Mouse (Mus musculus): Measurements from ENCODE around the gene Stx1b. TPM values are rescaled to one million over a fixed set of nuclear protein-coding genes. Genes with fewer than 3 reads are reported as not detected.

Stx1b gene
- polyA plus RNA-seq (2012; fragmentation: generic; extraction: Trizol): under 1 TPM in 1 of 2 experiments, not detected in 1; 0.35 TPM

GRCm38 (mm10) chr7:127824176-127824871, at the start of gene Stx1b, which contains the start of gene Stx4a:
Gene Stx1b (minus strand): TSS chr7:127824549.
Gene Stx4a (plus strand): TSS chr7:127824294.

GRCm38 (mm10) chr7:127800435-127801009, 23.8 kb downstream of the Stx1b start, which contains the start of gene Hsd3b7:
Gene Hsd3b7 (plus strand): TSS chr7:127800604.

GRCm38 (mm10) chr7:127785308-127785707, 39.0 kb downstream of the Stx1b start, which contains the start of gene Gm49388:
Gene Gm49388 (plus strand): TSS chr7:127785608.

GRCm38 (mm10) chr7:127776426-127776825, 47.9 kb downstream of the Stx1b start, which contains the start of gene Setd1a:
Gene Setd1a (plus strand): TSS chr7:127776670.

GRCm38 (mm10) chr7:127769651-127770038, 54.7 kb downstream of the Stx1b start, which contains the start of gene Orai3:
Gene Orai3 (plus strand): TSS chr7:127769815.

Other genes starting within 250 kb of the Stx1b start
- 10 to 100 TPM in 1 of 2 experiments, 1 to 10 TPM in 1; 7.1 to 20.8 TPM for gene Ccdc189, start 236.0 kb downstream of the Stx1b start, polyA plus RNA-seq (2012; fragmentation: generic; extraction: Trizol)
- 10 to 100 TPM; 15.9 to 30.7 TPM for gene Rnf40, start 235.8 kb downstream of the Stx1b start, polyA plus RNA-seq (2012; fragmentation: generic; extraction: Trizol)
- gene Zfp629, start 208.8 kb downstream of the Stx1b start, polyA plus RNA-seq (2012; fragmentation: generic; extraction: Trizol): 1 to 10 TPM; 1.2 to 8.7 TPM
- gene Bcl7c, start 115.6 kb downstream of the Stx1b start, polyA plus RNA-seq (2012; fragmentation: generic; extraction: Trizol): 100 to 1,000 TPM; 142 to 241 TPM
- gene Ctf1, start 111.8 kb downstream of the Stx1b start, polyA plus RNA-seq (2012; fragmentation: generic; extraction: Trizol): 10 to 100 TPM in 1 of 2 experiments, 1 to 10 TPM in 1; 4.2 to 26.0 TPM
- gene Ctf2, start 92.4 kb downstream of the Stx1b start, polyA plus RNA-seq (2012; fragmentation: generic; extraction: Trizol): under 1 TPM; 0.08 to 0.22 TPM
- gene Fbxl19, start 80.0 kb downstream of the Stx1b start, polyA plus RNA-seq (2012; fragmentation: generic; extraction: Trizol): 10 to 100 TPM; 15.7 to 19.4 TPM
- gene Orai3, start 54.7 kb downstream of the Stx1b start, polyA plus RNA-seq (2012; fragmentation: generic; extraction: Trizol): 10 to 100 TPM; 15.6 to 39.0 TPM
- gene Setd1a, start 47.9 kb downstream of the Stx1b start, polyA plus RNA-seq (2012; fragmentation: generic; extraction: Trizol): 10 to 100 TPM in 1 of 2 experiments, 1 to 10 TPM in 1; 5.5 to 15.8 TPM
- under 1 TPM in 1 of 2 experiments, not detected in 1; 0.13 TPM for gene Gm49388, start 38.9 kb downstream of the Stx1b start, polyA plus RNA-seq (2012; fragmentation: generic; extraction: Trizol)
- gene Hsd3b7, start 23.9 kb downstream of the Stx1b start, polyA plus RNA-seq (2012; fragmentation: generic; extraction: Trizol): 10 to 100 TPM in 1 of 2 experiments, 1 to 10 TPM in 1; 9.4 to 28.8 TPM
- 10 to 100 TPM; 23.3 to 77.8 TPM for gene Stx4a, start 255 bp downstream of the Stx1b start, polyA plus RNA-seq (2012; fragmentation: generic; extraction: Trizol)
- gene Zfp646, start 51.7 kb upstream of the Stx1b start, polyA plus RNA-seq (2012; fragmentation: generic; extraction: Trizol): 10 to 100 TPM in 1 of 2 experiments, 1 to 10 TPM in 1; 2.0 to 13.2 TPM
- 10 to 100 TPM; 10.9 to 12.1 TPM for gene Zfp668, start 52.3 kb upstream of the Stx1b start, polyA plus RNA-seq (2012; fragmentation: generic; extraction: Trizol)
- 1 to 10 TPM in 1 of 2 experiments, under 1 TPM in 1; 0.22 to 2.9 TPM for gene Prss53, start 66.4 kb upstream of the Stx1b start, polyA plus RNA-seq (2012; fragmentation: generic; extraction: Trizol)
- not detected for gene Gm21974, start 70.9 kb upstream of the Stx1b start, polyA plus RNA-seq (2012; fragmentation: generic; extraction: Trizol)
- 100 to 1,000 TPM in 1 of 2 experiments, 10 to 100 TPM in 1; 75.2 to 309 TPM for gene Vkorc1, start 71.1 kb upstream of the Stx1b start, polyA plus RNA-seq (2012; fragmentation: generic; extraction: Trizol)
- gene Bckdk, start 79.5 kb upstream of the Stx1b start, polyA plus RNA-seq (2012; fragmentation: generic; extraction: Trizol): 10 to 100 TPM; 53.8 to 95.6 TPM
- 10 to 100 TPM in 1 of 2 experiments, 1 to 10 TPM in 1; 8.2 to 22.4 TPM for gene Kat8, start 88.0 kb upstream of the Stx1b start, polyA plus RNA-seq (2012; fragmentation: generic; extraction: Trizol)
- gene Prss8, start 105.6 kb upstream of the Stx1b start, polyA plus RNA-seq (2012; fragmentation: generic; extraction: Trizol): under 1 TPM in 1 of 2 experiments, not detected in 1; 0.05 TPM
- 10 to 100 TPM in 1 of 2 experiments, 1 to 10 TPM in 1; 4.6 to 11.2 TPM for gene Prss36, start 122.2 kb upstream of the Stx1b start, polyA plus RNA-seq (2012; fragmentation: generic; extraction: Trizol)
- gene Fus, start 142.9 kb upstream of the Stx1b start, polyA plus RNA-seq (2012; fragmentation: generic; extraction: Trizol): 100 to 1,000 TPM; 140 to 298 TPM
- under 1 TPM; 0.01 to 0.28 TPM for gene Pycard, start 169.3 kb upstream of the Stx1b start, polyA plus RNA-seq (2012; fragmentation: generic; extraction: Trizol)
- gene Trim72, start 179.4 kb upstream of the Stx1b start, polyA plus RNA-seq (2012; fragmentation: generic; extraction: Trizol): under 1 TPM; 0.02 to 0.72 TPM
- gene Itgam, start 238.1 kb upstream of the Stx1b start, polyA plus RNA-seq (2012; fragmentation: generic; extraction: Trizol): not detected
- gene Gm49368, start 238.1 kb upstream of the Stx1b start, polyA plus RNA-seq (2012; fragmentation: generic; extraction: Trizol): not detected

Data from C3H10T1/2 (cell line).